Mouse (Mus musculus): ENCODE measurements at regions not wholly inside any gene's neighbourhood (a gene's known extent, or its start where the extent isn't known, plus 50 kb on each side); places are given as distances from the start of the nearest gene placed in this dataset.

DNA sequence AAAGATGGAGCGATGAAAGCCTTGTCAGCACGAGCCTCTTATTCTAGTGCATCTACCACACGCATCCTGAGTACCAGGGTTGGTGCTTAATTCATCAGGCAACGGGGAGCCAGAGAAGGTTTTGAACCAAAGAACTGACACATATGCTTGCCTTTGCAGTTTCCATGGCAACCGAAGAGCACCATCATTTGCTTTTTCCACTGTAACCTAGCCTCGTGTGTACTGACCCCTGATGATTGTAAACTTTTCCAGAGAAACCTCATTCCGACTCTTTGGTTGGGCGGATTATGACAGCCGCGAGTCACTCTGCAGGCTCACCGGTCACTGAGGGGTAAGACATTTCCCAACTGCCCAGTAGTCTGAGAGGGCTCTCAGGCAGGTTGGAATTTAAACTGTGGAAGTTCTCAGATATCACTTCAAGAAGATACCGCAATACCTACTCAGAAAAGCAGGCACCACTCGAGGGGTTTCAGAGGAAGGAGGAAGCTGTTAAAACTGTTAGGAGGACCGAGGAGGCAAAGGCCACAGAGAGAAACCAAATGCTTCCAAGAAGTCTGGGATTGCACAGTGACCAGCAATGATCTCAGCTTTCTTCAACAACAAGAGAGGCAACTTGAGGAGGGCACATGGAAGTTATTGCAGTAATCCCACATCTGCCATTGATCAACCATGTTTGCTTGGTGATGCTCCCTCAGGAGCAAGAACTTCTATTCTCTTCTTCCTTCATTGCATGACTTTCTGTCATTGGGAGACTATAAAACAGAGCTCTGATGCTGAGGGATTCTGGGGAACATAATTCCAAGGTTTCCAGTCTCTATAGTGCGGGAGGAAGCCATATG is 117.8 kb downstream of the Cartpt start:
- Histone ChIP-seq H3K27ac (ENCODE audit: control insufficient read depth, insufficient read depth, low read length) (no peak overlapping the region), H3K27me3 (ENCODE audit: control insufficient read depth, insufficient read depth, low read length) (no peaks in the 10 kb centered on the region), H3K36me3 (ENCODE audit: control insufficient read depth, insufficient read depth, low read length) (no peaks in the 10 kb centered on the region), H3K4me3 (ENCODE audit: control insufficient read depth, insufficient read depth, low read length) (no peak overlapping the region), H3K4me1 (replicated peaks; ENCODE audit: control insufficient read depth, insufficient read depth, low read length) (no peaks in the 10 kb centered on the region)
- DNase-seq: no peak
- 85% methylated on average over 15 of the region's 15 CpGs for WGBS
- TF ChIP-seq POLR2A (IDR thresholded peaks at IDR 0.05; ENCODE audit: control insufficient read depth, extremely low read depth, insufficient read depth, low read length, poor library complexity) (no peak), CTCF (IDR thresholded peaks at IDR 0.05; ENCODE audit: borderline replicate concordance, control insufficient read depth, extremely low read depth, insufficient read depth, low read length, poor library complexity) (no peak)

DNA sequence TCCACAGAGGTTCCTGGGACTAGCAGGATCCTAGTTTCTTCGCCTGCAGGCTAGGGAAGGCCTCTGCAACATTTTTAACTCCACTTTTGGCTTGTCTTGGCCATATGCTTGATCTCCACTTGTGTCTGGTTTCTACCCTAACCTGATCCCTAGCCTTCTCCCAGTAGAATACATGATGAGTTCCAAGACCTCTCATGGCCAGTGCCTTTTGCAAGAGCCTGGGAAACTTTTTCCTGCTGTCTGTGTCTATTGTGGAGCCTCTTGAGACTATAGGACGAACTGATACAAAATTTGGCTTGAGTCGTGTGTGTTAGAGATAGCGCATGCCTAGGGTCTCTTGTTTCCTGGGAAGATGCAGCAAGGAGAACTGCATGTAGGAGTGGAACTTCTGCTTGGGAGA is 119.3 kb downstream of the Cartpt start:
- no peak for TF ChIP-seq CTCF (IDR thresholded peaks at IDR 0.05; ENCODE audit: borderline replicate concordance, control insufficient read depth, extremely low read depth, insufficient read depth, low read length, poor library complexity)
- TF ChIP-seq POLR2A (IDR thresholded peaks at IDR 0.05; ENCODE audit: control insufficient read depth, extremely low read depth, insufficient read depth, low read length, poor library complexity): no peak
- H3K4me3 ChIP-seq (ENCODE audit: control insufficient read depth, insufficient read depth, low read length): no peak overlapping the region
- H3K36me3 ChIP-seq (ENCODE audit: control insufficient read depth, insufficient read depth, low read length): no peaks in the 10 kb centered on the region
- H3K27ac ChIP-seq (ENCODE audit: control insufficient read depth, insufficient read depth, low read length): no peak overlapping the region
- no peak for DNase-seq
- no peaks in the 10 kb centered on the region for H3K4me1 ChIP-seq (replicated peaks; ENCODE audit: control insufficient read depth, insufficient read depth, low read length)
- H3K27me3 ChIP-seq (ENCODE audit: control insufficient read depth, insufficient read depth, low read length): no peaks in the 10 kb centered on the region
- WGBS: 88% methylated on average over 4 of the region's 4 CpGs

DNA sequence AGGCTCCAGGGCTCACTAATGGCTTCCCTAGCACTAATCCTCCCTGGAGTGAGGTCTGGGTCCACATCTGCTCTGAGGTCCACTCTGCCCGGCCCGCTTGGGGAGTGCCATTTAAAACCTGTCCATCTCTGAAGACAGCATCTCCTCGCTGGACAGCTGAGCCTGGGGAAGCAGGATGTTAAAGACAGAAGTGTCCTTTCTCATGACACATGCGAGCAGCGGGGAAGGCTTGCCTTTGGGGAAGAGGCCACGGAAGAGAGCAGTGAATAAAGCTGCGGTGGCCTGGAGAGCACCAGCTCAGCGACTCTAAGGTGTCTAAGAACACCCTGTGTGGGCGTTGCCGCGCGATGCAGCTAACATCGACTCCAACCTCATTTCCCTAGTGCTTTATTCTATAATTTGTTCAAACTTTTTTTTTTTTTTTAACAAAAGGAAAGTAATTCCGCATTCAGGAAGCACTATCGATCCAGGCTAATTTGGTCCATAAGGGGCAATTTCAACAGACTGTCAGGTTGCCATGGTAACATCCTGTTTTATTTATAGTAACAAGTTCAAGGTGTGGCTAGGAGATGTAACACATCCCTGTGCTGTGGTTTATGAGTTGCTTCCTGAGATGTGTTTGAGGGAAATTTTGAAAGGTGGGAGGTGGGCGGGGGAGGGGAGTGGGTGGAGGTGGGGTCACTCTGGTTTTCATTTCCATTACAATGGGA is 120.0 kb downstream of the Cartpt start:
- no peak overlapping the region for H3K27ac ChIP-seq (ENCODE audit: control insufficient read depth, insufficient read depth, low read length)
- no peaks in the 10 kb centered on the region for H3K36me3 ChIP-seq (ENCODE audit: control insufficient read depth, insufficient read depth, low read length)
- TF ChIP-seq POLR2A (IDR thresholded peaks at IDR 0.05; ENCODE audit: control insufficient read depth, extremely low read depth, insufficient read depth, low read length, poor library complexity): no peak
- 42% methylated on average over 16 of the region's 16 CpGs for WGBS
- no peak for DNase-seq
- no peaks in the 10 kb centered on the region for H3K4me1 ChIP-seq (replicated peaks; ENCODE audit: control insufficient read depth, insufficient read depth, low read length)
- H3K4me3 ChIP-seq (ENCODE audit: control insufficient read depth, insufficient read depth, low read length): no peak overlapping the region
- no peaks in the 10 kb centered on the region for H3K27me3 ChIP-seq (ENCODE audit: control insufficient read depth, insufficient read depth, low read length)

DNA sequence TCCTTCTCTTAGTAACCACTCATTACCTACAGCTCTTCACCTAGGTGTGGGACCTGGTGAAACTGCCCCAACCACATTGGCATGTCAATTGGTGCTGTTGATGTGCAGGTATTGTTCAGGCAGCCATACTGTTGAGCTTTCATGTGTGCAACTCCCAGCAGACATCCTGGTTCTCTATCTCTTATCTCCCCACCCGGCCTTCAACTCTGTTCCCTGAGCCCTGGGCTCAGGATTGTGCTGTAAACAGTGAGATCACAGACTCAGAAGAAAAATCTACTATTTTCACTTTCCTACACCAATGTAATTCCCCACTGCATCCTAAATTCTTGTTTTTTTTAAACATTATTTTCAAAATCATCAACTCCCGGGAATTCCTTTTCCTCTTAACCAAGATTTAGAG is 122.1 kb downstream of the Cartpt start:
- WGBS: 82% methylated on average over 2 of the region's 2 CpGs
- H3K4me1 ChIP-seq (replicated peaks; ENCODE audit: control insufficient read depth, insufficient read depth, low read length): no peaks in the 10 kb centered on the region
- no peak overlapping the region for H3K27ac ChIP-seq (ENCODE audit: control insufficient read depth, insufficient read depth, low read length)
- no peak overlapping the region for H3K4me3 ChIP-seq (ENCODE audit: control insufficient read depth, insufficient read depth, low read length)
- no peaks in the 10 kb centered on the region for H3K27me3 ChIP-seq (ENCODE audit: control insufficient read depth, insufficient read depth, low read length)
- TF ChIP-seq POLR2A (IDR thresholded peaks at IDR 0.05; ENCODE audit: control insufficient read depth, extremely low read depth, insufficient read depth, low read length, poor library complexity) (no peak), CTCF (IDR thresholded peaks at IDR 0.05; ENCODE audit: borderline replicate concordance, control insufficient read depth, extremely low read depth, insufficient read depth, low read length, poor library complexity) (no peak)
- H3K36me3 ChIP-seq (ENCODE audit: control insufficient read depth, insufficient read depth, low read length): no peaks in the 10 kb centered on the region
- no peak for DNase-seq

DNA sequence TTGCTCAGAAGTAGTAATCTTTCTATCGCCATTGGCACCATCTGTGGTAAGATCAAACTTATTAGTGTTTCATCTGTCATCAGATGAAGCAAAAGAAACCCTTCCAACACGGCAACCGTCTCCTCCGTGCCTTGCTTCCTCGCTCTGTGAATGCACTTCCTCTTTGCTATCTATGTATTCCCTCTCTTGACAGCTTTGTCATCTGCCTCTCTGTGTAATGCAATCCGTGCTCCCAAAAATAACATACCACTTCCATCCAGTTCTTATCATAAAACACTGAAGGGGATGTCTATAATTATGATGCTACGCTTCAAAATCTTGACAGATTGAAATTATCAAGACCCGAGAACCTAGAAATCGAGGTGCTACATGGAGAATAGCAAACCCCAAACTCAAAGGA is 123.2 kb downstream of the Cartpt start:
- Histone ChIP-seq H3K27me3 (ENCODE audit: control insufficient read depth, insufficient read depth, low read length) (no peaks in the 10 kb centered on the region), H3K27ac (ENCODE audit: control insufficient read depth, insufficient read depth, low read length) (no peak overlapping the region), H3K36me3 (ENCODE audit: control insufficient read depth, insufficient read depth, low read length) (no peaks in the 10 kb centered on the region), H3K4me1 (replicated peaks; ENCODE audit: control insufficient read depth, insufficient read depth, low read length) (no peaks in the 10 kb centered on the region), H3K4me3 (ENCODE audit: control insufficient read depth, insufficient read depth, low read length) (no peak overlapping the region)
- TF ChIP-seq POLR2A (IDR thresholded peaks at IDR 0.05; ENCODE audit: control insufficient read depth, extremely low read depth, insufficient read depth, low read length, poor library complexity): no peak
- no peak for DNase-seq
- WGBS: 63% methylated on average over 9 of the region's 9 CpGs

DNA sequence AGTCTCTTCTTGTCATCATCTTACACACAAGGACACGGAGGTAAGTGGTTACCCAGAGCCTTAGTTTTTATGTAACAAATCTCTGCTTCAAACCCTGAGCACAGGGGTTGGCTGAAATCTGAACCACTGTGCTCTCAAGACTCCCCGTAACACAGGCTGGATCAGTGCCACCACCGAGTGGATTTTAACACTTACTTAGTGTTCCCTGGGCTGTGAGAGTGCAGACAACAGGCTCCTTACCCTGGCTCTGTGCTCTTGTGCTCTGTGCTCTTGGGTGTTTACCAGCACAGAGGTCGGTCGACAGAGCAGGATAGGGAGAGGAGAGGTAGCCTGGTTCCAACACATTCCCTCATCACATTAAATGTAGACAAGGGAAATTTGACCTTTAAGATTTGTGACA is 134.9 kb downstream of the Cartpt start:
- Histone ChIP-seq H3K36me3 (ENCODE audit: control insufficient read depth, insufficient read depth, low read length) (no peaks in the 10 kb centered on the region), H3K4me3 (ENCODE audit: control insufficient read depth, insufficient read depth, low read length) (no peak overlapping the region), H3K27me3 (ENCODE audit: control insufficient read depth, insufficient read depth, low read length) (no peaks in the 10 kb centered on the region), H3K4me1 (replicated peaks; ENCODE audit: control insufficient read depth, insufficient read depth, low read length) (no peaks in the 10 kb centered on the region), H3K27ac (ENCODE audit: control insufficient read depth, insufficient read depth, low read length) (no peak overlapping the region)
- 66% methylated on average over 5 of the region's 5 CpGs for WGBS
- DNase-seq: no peak
- no peak for TF ChIP-seq POLR2A (IDR thresholded peaks at IDR 0.05; ENCODE audit: control insufficient read depth, extremely low read depth, insufficient read depth, low read length, poor library complexity)
- no peak for TF ChIP-seq CTCF (IDR thresholded peaks at IDR 0.05; ENCODE audit: borderline replicate concordance, control insufficient read depth, extremely low read depth, insufficient read depth, low read length, poor library complexity)

Measured in thymus, adult 2 months (tissue).